Mouse (Mus musculus) heart, adult 2 months (tissue): ENCODE measurements at regions not wholly inside any gene's neighbourhood (a gene's known extent, or its start where the extent isn't known, plus 50 kb on each side); places are given as distances from the start of the nearest gene placed in this dataset.
A peak's percentile ranks its signal among the peaks of the same experiment; 100 is the strongest.

ENCODE experiments used
- DNase-seq, 2 experiments: peaks; one replicate each; pipeline ENCODE4 v3.0.0; 2021
- H3K27ac ChIP-seq: fragments of 200-600 bp; 2 replicates; pipeline ENCODE4 v1.8.1; 2022
- H3K27me3 ChIP-seq: fragments of 200-500 bp; 2 replicates; pipeline ENCODE4 v1.6.1; 2012; ENCODE audit warnings: mild to moderate bottlenecking, low read length, inconsistent platforms, mixed read lengths; ENCODE audit not compliant: control insufficient read depth, insufficient read depth
- H3K36me3 ChIP-seq: fragments of 200-500 bp; 2 replicates; pipeline ENCODE4 v1.6.1; 2012; ENCODE audit warnings: low read length, inconsistent platforms; ENCODE audit not compliant: control insufficient read depth, insufficient read depth
- H3K4me1 ChIP-seq: fragments of 200-500 bp; 2 replicates; pipeline ENCODE4 v1.6.1; 2011; ENCODE audit warnings: low read length; ENCODE audit not compliant: control insufficient read depth, insufficient read depth
- H3K4me3 ChIP-seq: fragments of 200-600 bp; 2 replicates; pipeline ENCODE4 v1.8.1; 2022
- H3K79me2 ChIP-seq: fragments of 200-500 bp; replicated peaks from 2 replicates; pipeline ENCODE4 v1.6.1; 2012; ENCODE audit warnings: mild to moderate bottlenecking, inconsistent platforms, low read length, moderate library complexity, mixed read lengths; ENCODE audit not compliant: control insufficient read depth, insufficient read depth
- H3K9ac ChIP-seq: fragments of 200-500 bp; 2 replicates; pipeline ENCODE4 v1.6.1; 2012; ENCODE audit warnings: low read depth, mild to moderate bottlenecking, control low read depth, inconsistent platforms, low read length, mixed read lengths
- CTCF ChIP-seq: fragments of 200-600 bp; IDR thresholded peaks from 2 replicates; pipeline ENCODE4 v1.8.1; 2022; ENCODE audit warnings: antibody characterized with exemption, mild to moderate bottlenecking, moderate library complexity
- EP300 ChIP-seq: fragments of 200-500 bp; IDR thresholded peaks from 2 replicates; pipeline ENCODE4 v1.6.1; 2011; ENCODE audit warnings: low read depth, low read length, control low read depth; ENCODE audit not compliant: insufficient read depth
- POLR2A ChIP-seq: fragments of 200-500 bp; IDR thresholded peaks from 2 replicates; pipeline ENCODE4 v1.6.1; 2011; ENCODE audit warnings: mild to moderate bottlenecking, low read depth, low read length, control low read depth; ENCODE audit not compliant: insufficient read depth
- WGBS: fragments of 180-500 bp; shearing (Covaris S2); methylation state at CpG from one replicate; pipeline ENCODE4 v1.1.7; 2018; 5-methylcytosine and 5-hydroxymethylcytosine counted together
- intact Hi-C: fragments of 180-260 bp; cut with DNase I; formaldehyde crosslinking; loops from one replicate; pipeline ENCODE4 v1.15.1; 2025

- no peaks in the 10 kb centered on the region for H3K36me3 ChIP-seq
- no peaks in the 10 kb centered on the region for H3K79me2 ChIP-seq
- no peak for TF ChIP-seq CTCF
- no peak for TF ChIP-seq POLR2A
- TF ChIP-seq EP300, result no peak
- no peak overlapping the region for H3K4me3 ChIP-seq
- 38% methylated on average over 13 of the region's 13 CpGs for WGBS
- peak in 1 of 2 experiments; percentile 11 for DNase-seq
- intact Hi-C loops, result no loop called here
- 0 out of 2 replicates have a peak, but pooled peaks cover 1% of the 10 kb centered on the region for H3K4me1 ChIP-seq
- no peaks in the 10 kb centered on the region for H3K27me3 ChIP-seq
- no peak overlapping the region for H3K9ac ChIP-seq
- no peak overlapping the region for H3K27ac ChIP-seq
Observed at GRCm38 (mm10) chr9:101404441-101405081, 153.0 kb upstream of the Ppp2r3a start.

- Histone ChIP-seq H3K4me3 (no peak overlapping the region), H3K27ac (no peak overlapping the region), H3K79me2 (no peaks in the 10 kb centered on the region), H3K4me1 (0 out of 2 replicates have a peak, but pooled peaks cover 1% of the 10 kb centered on the region), H3K27me3 (no peaks in the 10 kb centered on the region), H3K9ac (no peak overlapping the region), H3K36me3 (no peaks in the 10 kb centered on the region)
- intact Hi-C loops, result no loop called here
- no peak for DNase-seq
- 79% methylated on average over 3 of the region's 3 CpGs for WGBS
- TF ChIP-seq CTCF, result no peak
- no peak for TF ChIP-seq POLR2A
Observed at GRCm38 (mm10) chr9:101404034-101404433, 152.4 kb upstream of the Ppp2r3a start.

- intact Hi-C loops, result no loop called here
- H3K27me3 ChIP-seq, result no peaks in the 10 kb centered on the region
- DNase-seq, result no peak
Observed at GRCm38 (mm10) chr9:101402544-101403194, 151.1 kb upstream of the Ppp2r3a start.

GRCm38 (mm10) chr9:101401416-101401815 is 149.8 kb upstream of the Ppp2r3a start:
- Histone ChIP-seq H3K9ac (no peak overlapping the region), H3K79me2 (no peaks in the 10 kb centered on the region), H3K27ac (no peak overlapping the region), H3K4me3 (no peak overlapping the region), H3K36me3 (no peaks in the 10 kb centered on the region), H3K4me1 (0 out of 2 replicates have a peak, but pooled peaks cover 1% of the 10 kb centered on the region), H3K27me3 (no peaks in the 10 kb centered on the region)
- TF ChIP-seq CTCF (no peak), EP300 (no peak), POLR2A (no peak)
- DNase-seq, result no peak
- intact Hi-C loops, result no loop called here
- WGBS, result 45% methylated on average over 9 of the region's 9 CpGs

More at GRCm38 (mm10) chr9:101402544-101403194, 151.1 kb upstream of the Ppp2r3a start:
- H3K27ac ChIP-seq, result no peak overlapping the region
- H3K36me3 ChIP-seq, result no peaks in the 10 kb centered on the region
- TF ChIP-seq POLR2A (no peak), CTCF (no peak), EP300 (no peak)
- no peak overlapping the region for H3K9ac ChIP-seq
- WGBS, result 87% methylated on average over 9 of the region's 9 CpGs
- no peak overlapping the region for H3K4me3 ChIP-seq
- 0 out of 2 replicates have a peak, but pooled peaks cover 1% of the 10 kb centered on the region for H3K4me1 ChIP-seq
- H3K79me2 ChIP-seq, result no peaks in the 10 kb centered on the region

GRCm38 (mm10) chr9:101398858-101399257 is 147.3 kb upstream of the Ppp2r3a start:
- no peak overlapping the region for H3K4me3 ChIP-seq
- H3K27me3 ChIP-seq, result no peaks in the 10 kb centered on the region
- WGBS, result 72% methylated on average over 3 of the region's 3 CpGs
- peak; percentile 69 for TF ChIP-seq CTCF
- TF ChIP-seq EP300, result no peak
- TF ChIP-seq POLR2A, result no peak
- H3K36me3 ChIP-seq, result no peaks in the 10 kb centered on the region
- H3K79me2 ChIP-seq, result no peaks in the 10 kb centered on the region
- peak overlapping the region; percentile 4; the same call in 1 of the 2 replicates for H3K27ac ChIP-seq
- H3K4me1 ChIP-seq, result 0 out of 2 replicates have a peak, but pooled peaks cover 1% of the 10 kb centered on the region
- intact Hi-C loops, result loop anchor here (5.0 kb wide), 1 partner anchor 217 kb away; no protein-coding TSS in a partner anchor
- DNase-seq, result no peak
- H3K9ac ChIP-seq, result no peak overlapping the region

GRCm38 (mm10) chr9:101369380-101369779 is 117.8 kb upstream of the Ppp2r3a start:
- Histone ChIP-seq H3K27ac (no peak overlapping the region), H3K27me3 (no peaks in the 10 kb centered on the region), H3K79me2 (no peaks in the 10 kb centered on the region), H3K36me3 (no peaks in the 10 kb centered on the region), H3K9ac (no peak overlapping the region), H3K4me3 (no peak overlapping the region), H3K4me1 (no peaks in the 10 kb centered on the region)
- no peak for DNase-seq
- TF ChIP-seq CTCF (no peak), POLR2A (no peak), EP300 (no peak)
- intact Hi-C loops, result no loop called here
- 22% methylated on average over 2 of the region's 2 CpGs for WGBS
